Mouse (Mus musculus): Measurements from ENCODE around the gene G6pc3. TPM values are rescaled to one million over a fixed set of nuclear protein-coding genes. Genes with fewer than 3 reads are reported as not detected.

G6pc3 gene
- polyA plus RNA-seq, 1 experiment from 2014 or later, result 37.4 TPM

GRCm38 (mm10) chr11:102240636-102241035 lies 51.2 kb downstream of the G6pc3 start:
- no peak for ATAC-seq (replicated peaks; ENCODE audit: low FRiP score, low TSS enrichment, low read depth)
- Histone ChIP-seq H3K4me3 (ENCODE audit: low read depth, low read length) (no peak overlapping the region), H3K27ac (ENCODE audit: low read depth) (no peak overlapping the region), H3K27me3 (replicated peaks; ENCODE audit: control insufficient read depth, insufficient read depth, low read length) (no peaks in the 10 kb centered on the region), H3K9me3 (ENCODE audit: control insufficient read depth, low read length) (0 out of 2 replicates have a peak, but pooled peaks cover 2% of the 10 kb centered on the region), H3K36me3 (ENCODE audit: control insufficient read depth, insufficient read depth, low read length) (no peaks in the 10 kb centered on the region), H3K4me1 (replicated peaks; ENCODE audit: control insufficient read depth, insufficient read depth, low read length) (peaks cover 12% of the 10 kb centered on the region), H3K4me2 (ENCODE audit: low read length) (no peak overlapping the region), H3K9ac (ENCODE audit: low read length) (no peak overlapping the region)
- 81% methylated on average over 6 of the region's 6 CpGs for WGBS
- no peak for DNase-seq (ENCODE audit: low spot score)

GRCm38 (mm10) chr11:102241246-102241645 lies 51.8 kb downstream of the G6pc3 start:
- H3K4me1 ChIP-seq (replicated peaks; ENCODE audit: control insufficient read depth, insufficient read depth, low read length), result peaks cover 16% of the 10 kb centered on the region
- H3K27me3 ChIP-seq (replicated peaks; ENCODE audit: control insufficient read depth, insufficient read depth, low read length), result no peaks in the 10 kb centered on the region
- H3K9ac ChIP-seq (ENCODE audit: low read length), result no peak overlapping the region
- no peak for DNase-seq (ENCODE audit: low spot score)
- 73% methylated on average over 5 of the region's 5 CpGs for WGBS
- H3K4me2 ChIP-seq (ENCODE audit: low read length), result no peak overlapping the region
- 0 out of 2 replicates have a peak, but pooled peaks cover 2% of the 10 kb centered on the region for H3K9me3 ChIP-seq (ENCODE audit: control insufficient read depth, low read length)
- no peaks in the 10 kb centered on the region for H3K36me3 ChIP-seq (ENCODE audit: control insufficient read depth, insufficient read depth, low read length)
- ATAC-seq (replicated peaks; ENCODE audit: low FRiP score, low TSS enrichment, low read depth), result no peak
- H3K4me3 ChIP-seq (ENCODE audit: low read depth, low read length), result no peak overlapping the region
- no peak overlapping the region for H3K27ac ChIP-seq (ENCODE audit: low read depth)

GRCm38 (mm10) chr11:102241874-102242273 lies 52.5 kb downstream of the G6pc3 start:
- H3K4me3 ChIP-seq (ENCODE audit: low read depth, low read length), result no peak overlapping the region
- WGBS, result 54% methylated on average over 5 of the region's 5 CpGs
- H3K9ac ChIP-seq (ENCODE audit: low read length), result no peak overlapping the region
- H3K27me3 ChIP-seq (replicated peaks; ENCODE audit: control insufficient read depth, insufficient read depth, low read length), result no peaks in the 10 kb centered on the region
- 0 out of 2 replicates have a peak, but pooled peaks cover 2% of the 10 kb centered on the region for H3K9me3 ChIP-seq (ENCODE audit: control insufficient read depth, low read length)
- peaks cover 16% of the 10 kb centered on the region for H3K4me1 ChIP-seq (replicated peaks; ENCODE audit: control insufficient read depth, insufficient read depth, low read length)
- ATAC-seq (replicated peaks; ENCODE audit: low FRiP score, low TSS enrichment, low read depth) (no peak), DNase-seq (ENCODE audit: low spot score) (no peak)
- H3K36me3 ChIP-seq (ENCODE audit: control insufficient read depth, insufficient read depth, low read length), result no peaks in the 10 kb centered on the region
- no peak overlapping the region for H3K4me2 ChIP-seq (ENCODE audit: low read length)
- no peak overlapping the region for H3K27ac ChIP-seq (ENCODE audit: low read depth)

Small RNA genes lying within 50 kb of the gene (microRNA-seq; reads per million reads assigned to microRNA genes)
- 0.59 reads per million for gene Mir8101

Other genes with a start within 250 kb of the G6pc3 start
- not detected in 2 replicates for gene Sost, start 222.6 kb upstream of the G6pc3 start, polyA plus RNA-seq (2014; fragmentation: Nextera tagmentation; extraction: Ambion mirVana)
- not detected in 2 replicates for gene Cfap97d1, start 205.3 kb upstream of the G6pc3 start, polyA plus RNA-seq (2014; fragmentation: Nextera tagmentation; extraction: Ambion mirVana)
- 25.3 and 27.0 TPM in 2 replicates for gene Dusp3, start 202.6 kb upstream of the G6pc3 start, polyA plus RNA-seq (2014; fragmentation: Nextera tagmentation; extraction: Ambion mirVana)
- 11.0 and 12.2 TPM in 2 replicates for gene Mpp3, start 161.2 kb upstream of the G6pc3 start, polyA plus RNA-seq (2014; fragmentation: Nextera tagmentation; extraction: Ambion mirVana)
- gene Cd300lg, start 148.1 kb upstream of the G6pc3 start, polyA plus RNA-seq (2014; fragmentation: Nextera tagmentation; extraction: Ambion mirVana), result 0.31 and 0.51 TPM in 2 replicates
- gene Mpp2, start 101.1 kb upstream of the G6pc3 start, polyA plus RNA-seq (2014; fragmentation: Nextera tagmentation; extraction: Ambion mirVana), result 7.0 TPM in 2 replicates
- gene Ppy, start 88.3 kb upstream of the G6pc3 start, polyA plus RNA-seq (2014; fragmentation: Nextera tagmentation; extraction: Ambion mirVana), result 2.0 TPM in 1 of 2 replicates, not detected in the other
- gene Pyy, start 81.8 kb upstream of the G6pc3 start, polyA plus RNA-seq (2014; fragmentation: Nextera tagmentation; extraction: Ambion mirVana), result 41.5 TPM in 1 of 2 replicates, not detected in the other
- gene Nags, start 44.1 kb upstream of the G6pc3 start, polyA plus RNA-seq (2014; fragmentation: Nextera tagmentation; extraction: Ambion mirVana), result 1.7 and 3.4 TPM in 2 replicates
- gene Tmem101, start 33.2 kb upstream of the G6pc3 start, polyA plus RNA-seq (2014; fragmentation: Nextera tagmentation; extraction: Ambion mirVana), result 22.6 and 27.1 TPM in 2 replicates
- 88.4 and 89.9 TPM in 2 replicates for gene Lsm12, start 4.3 kb upstream of the G6pc3 start, polyA plus RNA-seq (2014; fragmentation: Nextera tagmentation; extraction: Ambion mirVana)
- gene Hdac5, start 40.5 kb downstream of the G6pc3 start, polyA plus RNA-seq (2014; fragmentation: Nextera tagmentation; extraction: Ambion mirVana), result 45.4 and 53.2 TPM in 2 replicates
- gene BC030867, start 59.3 kb downstream of the G6pc3 start, polyA plus RNA-seq (2014; fragmentation: Nextera tagmentation; extraction: Ambion mirVana), result 16.5 and 16.6 TPM in 2 replicates
- 0.08 and 0.16 TPM in 2 replicates for gene Asb16, start 79.1 kb downstream of the G6pc3 start, polyA plus RNA-seq (2014; fragmentation: Nextera tagmentation; extraction: Ambion mirVana)
- 50.5 and 55.5 TPM in 2 replicates for gene Tmub2, start 95.3 kb downstream of the G6pc3 start, polyA plus RNA-seq (2014; fragmentation: Nextera tagmentation; extraction: Ambion mirVana)
- 17.5 and 18.1 TPM in 2 replicates for gene Atxn7l3, start 107.0 kb downstream of the G6pc3 start, polyA plus RNA-seq (2014; fragmentation: Nextera tagmentation; extraction: Ambion mirVana)
- 85.5 and 86.0 TPM in 2 replicates for gene Ubtf, start 130.1 kb downstream of the G6pc3 start, polyA plus RNA-seq (2014; fragmentation: Nextera tagmentation; extraction: Ambion mirVana)
- gene Slc4a1, start 176.6 kb downstream of the G6pc3 start, polyA plus RNA-seq (2014; fragmentation: Nextera tagmentation; extraction: Ambion mirVana), result 1.8 and 2.8 TPM in 2 replicates
- 7.6 and 10.0 TPM in 2 replicates for gene Rundc3a, start 203.8 kb downstream of the G6pc3 start, polyA plus RNA-seq (2014; fragmentation: Nextera tagmentation; extraction: Ambion mirVana)
- 281 and 296 TPM in 2 replicates for gene Slc25a39, start 218.3 kb downstream of the G6pc3 start, polyA plus RNA-seq (2014; fragmentation: Nextera tagmentation; extraction: Ambion mirVana)
- 115 and 116 TPM in 2 replicates for gene Grn, start 240.7 kb downstream of the G6pc3 start, polyA plus RNA-seq (2014; fragmentation: Nextera tagmentation; extraction: Ambion mirVana)